Mouse (Mus musculus): ENCODE measurements around the gene Arhgef17.

GRCm38 (mm10) chr7:100967850-100968249 lies 35.9 kb upstream of the Arhgef17 start:
- TF ChIP-seq ZNF384 (IDR thresholded peaks at IDR 0.05; ENCODE audit: low read depth, low read length) (no peak), HCFC1 (IDR thresholded peaks at IDR 0.05; ENCODE audit: borderline replicate concordance, insufficient read depth, low read length) (no peak)
